Mouse (Mus musculus) heart, adult 8-10 months (tissue): ENCODE data around the gene Ppl. TPM values are rescaled to one million over a fixed set of nuclear protein-coding genes. Genes with fewer than 3 reads are reported as not detected.

ENCODE experiments used
- DNase-seq: peaks from one replicate; pipeline ENCODE4 v3.0.0; 2022; ENCODE audit warnings: low spot score
- total RNA-seq, 4 experiments: library from RNA; stranded (reverse); gene quantifications; 2 replicates each; pipeline ENCODE4 v1.2.4; 2022

Ppl gene
- total RNA-seq, 4 experiments from 2014 or later: 6.3 to 10.6 (median 8.1) TPM

DNA sequence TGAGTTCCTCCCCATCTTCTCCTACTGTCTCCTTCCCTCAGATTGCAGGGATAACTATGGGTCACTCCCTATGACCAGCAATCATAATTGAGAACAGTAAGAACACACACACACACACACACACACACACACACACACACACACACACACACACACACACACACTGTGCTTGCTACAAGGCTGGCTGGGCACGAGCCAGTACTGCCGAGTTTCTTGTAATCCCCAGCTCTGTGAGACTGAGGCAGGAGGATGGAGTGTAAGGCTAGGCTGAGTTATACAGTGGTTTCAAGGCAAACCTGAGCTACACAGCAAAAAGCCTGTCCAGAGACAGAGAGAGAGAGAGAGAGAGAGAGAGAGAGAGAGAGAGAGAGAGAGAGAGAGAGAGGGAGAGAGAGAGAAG lies 2.0 kb downstream of the Ppl start:
- no peak for DNase-seq

DNA sequence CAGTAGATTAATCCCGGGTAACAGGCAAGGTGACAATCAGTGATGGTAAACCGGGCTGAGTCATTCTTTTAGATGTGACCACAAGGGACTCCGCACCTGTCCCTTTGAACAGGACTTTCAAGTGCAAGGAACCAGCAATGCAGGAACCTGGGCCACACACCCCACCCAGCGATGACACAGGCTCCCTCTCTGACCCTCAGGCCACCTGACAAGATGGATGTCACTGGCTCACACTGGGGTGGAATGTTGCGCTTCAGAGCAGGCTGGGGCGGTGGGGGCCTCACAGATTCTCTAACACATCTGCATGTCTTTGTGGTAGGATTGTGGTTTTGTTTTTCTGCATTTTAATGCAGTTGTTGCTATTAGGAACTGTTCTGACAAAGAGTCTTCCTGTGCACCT lies 8.7 kb downstream of the Ppl start:
- DNase-seq: no peak

DNA sequence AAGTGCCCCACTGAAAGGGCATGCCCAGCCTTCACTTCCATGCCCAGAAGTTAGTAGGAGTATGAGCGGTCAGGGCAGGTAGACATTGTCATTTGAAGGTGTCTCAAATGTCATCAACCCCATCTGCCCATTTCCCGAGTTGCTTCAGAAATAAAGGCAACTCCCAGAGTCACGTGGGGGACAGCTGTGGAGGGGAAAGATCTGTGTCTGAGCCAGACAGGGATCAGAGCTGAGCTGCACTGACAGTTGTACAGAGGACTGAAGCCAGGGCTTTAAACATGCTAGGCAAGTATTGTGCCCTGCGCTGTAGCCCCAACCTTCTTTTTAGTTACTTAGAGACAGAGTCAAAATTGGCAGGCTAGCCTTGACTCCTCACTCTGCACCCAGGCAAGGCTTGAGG lies 12.4 kb downstream of the Ppl start:
- no peak for DNase-seq

DNA sequence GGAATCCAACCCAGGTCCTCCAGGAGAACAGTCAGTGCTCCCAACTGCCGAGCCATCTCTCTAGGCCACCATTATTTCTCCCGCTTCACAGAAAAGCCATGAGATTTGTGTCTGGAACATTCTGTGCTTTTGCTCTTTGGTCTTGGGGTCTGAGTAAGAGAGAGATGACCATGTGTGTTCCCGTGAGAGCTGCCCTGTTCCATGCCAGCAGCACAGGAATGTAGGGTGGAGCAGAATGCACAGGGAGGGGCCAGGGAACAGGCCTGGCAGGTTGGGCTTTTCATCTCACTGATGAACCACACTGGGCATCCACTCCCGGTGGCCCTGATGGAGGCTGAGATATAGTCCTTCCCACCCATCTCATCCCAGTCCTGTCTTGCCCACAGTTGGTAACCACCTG lies 12.8 kb downstream of the Ppl start:
- no peak for DNase-seq

DNA sequence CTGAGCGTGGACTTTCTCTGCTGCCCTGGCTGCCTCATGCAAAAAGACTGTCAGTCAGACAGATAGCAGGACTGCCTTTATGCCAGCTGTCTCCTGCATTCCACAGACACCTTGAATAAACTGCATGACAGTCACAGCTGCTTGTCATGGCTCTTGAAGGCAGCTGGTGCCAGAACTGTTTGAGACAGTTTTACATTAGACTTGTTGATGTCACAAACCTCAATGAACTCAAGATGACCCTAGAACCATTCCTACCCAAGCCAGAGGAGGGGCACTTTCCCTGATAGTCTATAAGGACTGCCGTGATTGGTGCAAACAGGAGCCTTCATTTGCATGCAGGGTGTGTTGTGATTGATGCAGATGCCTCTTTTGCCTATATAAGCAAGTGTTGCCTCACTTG lies 18.6 kb downstream of the Ppl start:
- DNase-seq: no peak

DNA sequence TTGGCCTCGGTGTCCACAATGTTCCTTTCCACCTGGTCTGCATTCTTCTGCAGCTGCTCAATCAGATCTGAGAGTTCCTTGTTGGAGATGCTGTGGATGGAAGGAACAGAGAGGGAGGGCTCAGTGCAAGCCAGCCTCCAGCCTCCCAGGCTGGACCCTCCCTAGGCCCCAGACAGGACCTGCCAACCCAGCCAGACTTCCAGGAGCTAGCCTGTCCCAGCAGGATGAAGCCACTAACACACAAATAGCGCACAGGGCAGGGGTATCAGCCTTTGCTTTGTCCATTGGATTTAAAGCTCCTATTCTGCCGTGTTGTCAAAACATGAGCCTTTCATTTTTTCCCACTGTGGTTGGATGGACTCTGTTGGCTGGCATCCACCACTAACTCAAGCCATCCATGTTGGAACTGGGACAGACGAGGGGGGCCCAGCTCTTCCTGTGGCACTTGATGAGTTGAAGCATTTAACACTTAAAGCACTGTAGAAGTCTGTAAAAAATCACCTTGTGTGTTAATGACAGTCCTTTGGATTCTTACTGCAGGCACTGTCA lies 19.1 kb downstream of the Ppl start:
- no peak for DNase-seq

DNA sequence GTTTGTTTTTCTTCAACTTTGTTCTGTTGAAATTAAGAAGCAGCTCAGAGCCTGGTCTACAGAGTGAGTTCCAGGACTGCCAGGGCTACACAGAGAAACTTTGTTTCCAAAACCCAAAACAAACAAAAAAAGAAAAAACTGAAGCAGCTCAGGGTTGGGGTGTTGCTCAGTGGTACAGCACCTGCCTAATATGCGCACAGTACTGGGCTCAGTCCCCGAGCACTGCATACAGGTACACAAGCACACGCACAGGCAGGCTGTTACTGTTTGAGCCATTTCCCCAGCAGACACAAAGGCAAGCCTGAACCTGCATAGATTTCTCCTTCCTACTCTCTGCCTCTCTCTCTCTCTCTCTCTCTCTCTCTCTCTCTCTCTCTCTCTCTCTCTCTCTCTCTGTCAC lies 21.2 kb downstream of the Ppl start:
- DNase-seq: no peak

DNA sequence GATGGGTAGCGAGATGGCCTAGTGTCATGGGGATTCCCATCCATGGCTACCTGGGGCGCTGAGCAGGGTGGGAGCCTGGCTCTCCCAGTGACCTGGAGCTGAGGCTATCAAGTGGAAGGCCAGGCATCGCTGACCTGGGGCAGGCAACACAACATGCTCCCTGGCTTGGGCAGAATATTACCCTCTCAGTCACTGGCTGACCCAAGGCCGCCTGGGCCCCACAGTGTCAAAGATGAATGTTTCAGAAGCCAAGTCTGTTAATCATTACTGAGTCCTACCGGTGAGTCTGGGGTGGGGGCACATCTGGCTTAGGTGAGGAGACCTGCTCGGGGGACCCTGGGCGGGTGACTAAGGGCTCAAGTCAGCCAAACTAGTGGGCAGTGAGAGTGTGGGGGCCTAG lies 22.3 kb downstream of the Ppl start:
- DNase-seq: no peak

DNA sequence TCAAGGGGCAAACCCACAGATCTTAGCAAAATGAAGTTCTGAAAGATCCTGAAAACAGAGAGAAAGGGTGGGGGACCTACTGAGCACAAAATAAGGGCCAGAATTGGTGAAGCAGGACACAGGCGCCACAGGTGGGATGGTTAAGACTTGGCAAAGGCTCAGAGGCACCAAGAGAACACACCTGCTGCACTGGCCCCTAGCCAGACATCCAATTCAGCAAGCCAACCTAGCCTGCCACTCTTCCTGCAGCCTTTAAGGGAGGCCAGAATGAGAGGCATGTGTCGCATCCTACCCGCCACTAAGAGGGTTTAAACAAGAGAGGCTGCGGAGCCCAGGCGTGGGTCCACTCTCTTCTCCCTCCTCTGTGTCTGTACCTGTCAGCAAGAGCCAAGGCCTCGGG lies 31.2 kb downstream of the Ppl start:
- DNase-seq: no peak

DNA sequence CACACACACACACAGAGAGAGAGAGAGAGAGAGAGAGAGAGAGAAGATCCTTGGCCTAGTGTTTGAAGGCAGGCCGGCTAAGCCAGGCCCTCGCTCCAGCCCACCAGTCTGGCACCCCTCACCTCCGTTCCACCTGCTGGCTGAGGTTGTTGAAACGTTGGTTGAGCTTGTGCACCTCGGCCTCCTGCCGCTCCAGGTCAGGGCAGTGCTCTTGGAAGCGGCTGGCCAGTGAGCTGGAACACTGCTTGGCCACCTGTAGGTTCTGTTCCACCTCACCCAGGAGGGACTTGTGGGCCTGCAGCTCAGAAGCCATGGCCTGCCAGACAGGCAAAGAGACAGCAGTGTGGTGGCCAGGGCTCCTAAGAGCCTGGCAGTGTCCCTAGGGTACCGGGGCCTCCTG lies 35.7 kb downstream of the Ppl start:
- DNase-seq: no peak

DNA sequence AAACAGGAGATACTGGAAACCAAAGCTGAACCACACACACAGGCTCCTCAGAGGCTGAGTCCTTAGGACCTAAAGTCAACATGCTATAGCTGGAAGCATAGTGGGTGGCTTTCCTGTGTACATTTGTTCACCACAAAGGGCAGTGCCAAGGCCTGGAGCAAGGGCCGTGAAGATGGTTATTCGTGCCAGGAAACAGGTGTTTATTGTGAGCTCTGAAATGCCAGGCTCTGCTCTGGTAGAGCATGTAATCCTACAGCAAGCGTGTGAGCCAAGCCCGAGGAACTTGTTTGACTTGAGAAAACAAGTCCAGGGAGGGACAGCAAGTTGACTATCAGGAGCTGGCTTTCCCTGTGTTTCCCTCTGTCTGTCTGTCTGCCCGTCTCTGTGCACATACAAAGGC lies 38.9 kb downstream of the Ppl start:
- no peak for DNase-seq

DNA sequence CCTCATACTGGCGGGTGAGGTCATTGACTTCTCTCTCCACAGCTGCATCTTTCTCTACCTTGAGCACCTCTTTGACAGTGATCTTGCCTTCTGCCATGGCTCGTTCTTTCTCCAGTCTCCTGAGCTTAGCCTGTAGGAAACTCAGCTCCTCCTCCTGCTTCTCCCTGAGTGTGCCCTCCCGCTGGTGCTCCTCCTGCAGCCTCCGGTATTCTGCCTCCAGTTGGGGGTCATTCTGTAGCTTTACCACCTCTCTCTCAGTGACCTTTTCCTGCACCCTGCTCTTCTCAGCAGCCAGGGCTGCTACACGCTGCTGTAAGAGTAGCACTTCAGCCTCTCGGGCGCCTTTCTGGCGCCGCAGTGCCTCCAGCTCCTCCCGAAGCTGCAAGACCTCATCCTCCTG lies 43.2 kb downstream of the Ppl start:
- no peak for DNase-seq

DNA sequence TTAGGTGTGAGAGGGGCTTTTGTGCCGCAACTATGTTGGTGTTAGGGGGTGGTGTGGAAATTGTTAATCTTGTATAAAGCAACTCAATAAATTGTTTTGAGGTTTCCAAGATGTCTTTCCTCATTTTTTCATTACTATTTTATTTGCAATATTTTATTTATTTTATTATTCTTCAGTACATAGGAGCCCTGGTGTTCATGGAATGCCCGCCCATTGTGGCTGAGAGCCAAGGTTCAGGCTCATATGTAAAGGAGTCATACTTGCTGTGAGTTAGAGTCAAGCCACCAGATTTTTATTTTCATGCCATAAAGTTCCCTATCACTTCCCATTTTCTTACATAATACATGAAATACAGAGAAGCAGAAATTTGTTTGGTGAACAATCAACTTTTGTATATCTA lies 46.0 kb downstream of the Ppl start:
- no peak for DNase-seq

DNA sequence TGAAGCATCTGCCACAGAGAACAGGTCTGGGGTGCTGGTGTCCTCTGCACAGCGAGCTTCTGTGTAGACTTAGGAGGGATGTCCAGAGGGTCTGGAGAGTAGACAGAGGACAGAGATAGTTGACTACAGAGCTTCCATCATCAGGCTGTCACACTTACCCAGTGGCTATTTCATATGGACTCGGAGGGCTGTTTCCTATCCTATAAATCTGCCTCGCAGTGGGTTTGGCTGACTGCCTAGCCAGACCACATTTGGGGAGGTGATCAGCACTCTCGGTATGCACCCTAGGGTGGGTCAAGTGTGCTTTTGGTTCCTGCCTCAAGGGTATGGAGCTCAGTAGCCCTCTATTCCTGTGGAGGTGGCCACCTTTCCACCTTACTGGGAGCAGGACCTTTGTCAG lies 47.0 kb downstream of the Ppl start:
- DNase-seq: no peak

DNA sequence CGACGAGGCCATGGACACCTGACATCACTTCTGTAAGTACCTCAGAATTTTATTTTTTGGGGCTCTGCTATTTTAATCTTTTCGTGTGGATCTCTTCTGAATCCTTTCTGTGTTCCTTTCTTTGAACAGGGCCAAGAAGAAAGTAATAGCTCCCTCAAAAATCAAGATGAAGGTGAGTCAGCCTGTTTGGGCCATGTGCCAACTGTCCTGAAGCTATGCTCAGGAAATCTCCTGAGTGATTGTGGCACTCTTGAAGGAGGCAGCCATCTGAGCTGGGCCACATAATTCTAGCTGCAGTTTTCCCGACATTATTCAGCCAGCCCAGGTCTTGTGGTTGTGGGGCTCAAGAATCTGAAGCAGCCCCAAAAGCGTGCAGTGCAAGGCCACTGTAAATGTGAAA lies 57.9 kb downstream of the Ppl start:
- no peak for DNase-seq

DNA sequence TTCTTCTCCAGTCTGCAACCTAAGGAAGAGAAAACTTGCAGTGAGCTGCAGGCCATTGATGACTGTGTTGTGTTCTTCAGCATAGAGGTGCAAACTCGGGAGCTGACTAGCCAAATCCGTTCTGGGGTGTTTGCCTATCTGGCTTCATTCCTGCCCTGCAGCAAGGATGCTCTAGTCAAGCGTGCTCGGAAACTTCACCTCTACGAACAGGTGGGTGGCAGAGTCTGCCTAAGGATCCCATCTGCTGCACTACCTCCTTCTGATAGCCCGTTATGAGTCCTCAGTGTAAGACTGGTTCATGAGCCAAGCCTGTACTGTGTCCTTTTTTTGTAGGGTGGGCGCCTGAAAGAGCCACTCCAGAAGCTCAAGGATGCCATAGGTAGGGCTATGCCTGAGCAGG lies 60.2 kb downstream of the Ppl start:
- no peak for DNase-seq

DNA sequence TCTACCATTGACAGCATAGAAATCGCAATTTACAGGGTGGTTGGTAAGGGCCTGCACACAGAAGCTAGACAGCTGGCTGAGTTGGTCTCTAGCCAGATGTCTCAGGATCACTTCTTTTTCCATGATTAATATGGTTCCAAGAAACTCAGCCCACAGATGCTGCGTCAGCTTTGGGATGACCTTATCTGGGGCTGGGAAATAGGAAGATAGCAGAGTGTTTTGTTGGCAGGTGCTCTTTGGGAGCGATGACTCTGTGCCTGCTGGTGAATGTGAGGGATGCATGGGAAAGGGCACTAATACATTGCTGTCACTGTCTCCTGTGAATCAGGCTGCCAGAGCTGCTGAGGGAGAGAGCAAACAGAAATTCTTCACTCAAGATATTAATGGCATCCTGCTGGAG lies 61.9 kb downstream of the Ppl start:
- DNase-seq: peak; percentile 24

DNA sequence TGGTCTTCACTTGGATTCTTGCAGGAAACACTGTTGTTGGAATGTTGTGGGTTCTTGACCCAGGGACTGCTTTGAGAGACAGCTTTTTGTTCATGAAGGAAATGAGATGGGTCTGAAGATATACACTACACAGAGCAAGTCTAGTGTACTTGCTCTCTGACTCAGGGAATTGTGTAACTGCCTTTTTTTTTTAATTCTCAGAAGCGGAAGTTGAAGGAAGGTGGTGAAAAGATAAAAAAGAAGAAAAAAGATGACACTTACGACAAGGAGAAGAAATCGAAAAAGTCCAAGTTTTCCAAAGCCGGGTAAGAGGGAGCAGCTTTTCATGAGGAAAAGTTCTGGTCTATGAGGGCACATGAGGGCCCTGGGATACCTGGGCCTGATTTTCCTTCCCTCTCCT lies 68.7 kb downstream of the Ppl start:
- no peak for DNase-seq

DNA sequence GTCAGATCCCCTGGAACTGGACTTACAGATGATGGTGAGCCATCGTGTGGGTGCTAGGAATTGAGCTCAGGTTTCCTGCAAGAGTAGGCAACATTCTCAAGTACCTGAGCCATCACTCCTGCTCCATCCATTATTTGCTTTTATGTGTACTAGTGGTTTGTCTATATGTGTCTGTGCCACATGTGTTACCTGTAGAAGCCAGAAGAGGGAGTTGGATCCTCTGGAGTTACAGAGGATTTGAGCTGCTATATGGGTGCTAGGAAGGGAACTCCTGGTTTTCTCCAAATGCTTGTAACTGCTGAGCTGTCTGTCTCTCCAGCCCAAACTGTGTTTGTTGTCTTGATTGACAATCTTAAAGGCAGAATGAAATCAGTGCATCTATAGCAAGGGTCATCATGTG lies 74.1 kb downstream of the Ppl start:
- no peak for DNase-seq

DNA sequence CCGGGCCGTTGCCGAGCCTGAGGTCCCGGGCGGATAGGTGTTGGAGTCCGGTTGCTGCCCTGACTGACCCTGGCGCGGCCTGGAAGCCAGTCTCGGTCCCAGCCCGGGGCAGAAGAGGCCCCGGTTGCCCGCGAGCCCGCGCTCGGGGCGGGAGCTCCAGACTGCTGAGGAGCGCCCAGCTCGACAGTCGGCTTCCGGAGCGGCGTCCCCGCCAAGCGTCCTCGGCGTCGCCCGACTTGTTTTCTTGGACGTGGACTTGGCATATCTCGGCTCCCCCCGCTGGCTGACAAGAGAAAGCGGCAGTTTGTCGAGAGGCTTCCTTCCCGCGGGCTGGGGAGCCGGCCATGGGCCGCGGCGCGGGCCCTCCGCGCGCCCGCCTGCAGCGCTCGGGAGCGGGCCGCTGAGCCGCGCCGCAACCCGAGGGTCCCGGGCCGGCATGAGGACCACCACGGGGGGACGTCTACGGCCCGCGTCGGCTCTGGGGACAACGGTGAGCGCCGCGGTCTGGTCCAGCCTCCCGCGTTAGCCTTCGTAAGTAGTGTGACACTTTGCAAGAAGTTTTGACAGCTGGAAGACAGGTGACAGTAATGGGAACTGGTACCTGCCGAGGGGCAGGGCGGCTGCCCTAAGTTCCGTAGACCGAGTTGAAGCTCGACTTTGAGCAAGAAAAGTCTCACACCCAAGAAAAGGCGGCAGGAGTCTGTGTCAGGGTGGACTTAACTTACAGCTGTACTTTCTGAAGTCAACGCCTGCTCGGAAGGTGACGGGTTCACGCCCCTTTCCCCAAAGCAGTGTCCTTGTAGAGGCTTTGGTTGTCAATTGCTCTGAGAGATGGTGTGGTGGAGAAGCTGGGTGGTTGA lies 81.7 kb downstream of the Ppl start:
- DNase-seq: peak; percentile 76

DNA sequence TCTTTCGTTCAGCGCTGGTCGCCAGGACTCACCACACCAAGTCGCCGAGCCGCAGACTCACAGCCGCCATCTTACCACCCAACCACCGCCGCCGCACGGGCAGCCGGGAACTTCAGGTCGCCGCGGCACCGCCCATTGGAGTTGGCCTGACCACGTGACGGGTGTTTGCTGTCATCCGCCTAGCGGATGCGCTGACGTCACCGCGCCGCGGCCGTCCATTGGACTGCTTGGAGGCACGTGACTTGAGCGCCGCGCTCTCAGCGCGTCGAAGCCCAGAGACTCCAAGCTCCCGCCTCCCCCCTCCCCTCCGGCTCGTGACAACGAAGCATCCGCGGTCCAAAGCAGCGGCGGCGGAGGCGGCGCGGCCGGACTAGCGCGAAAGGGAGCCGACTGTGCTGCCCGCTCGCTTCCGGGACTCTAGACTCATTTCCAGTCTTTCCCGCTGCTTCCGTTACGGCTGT lies 82.4 kb downstream of the Ppl start, which contains the start of the genes Glyr1 and Ubn1:
TSS of gene Glyr1 (minus strand) at position 90 of the 461 bp plus-strand sequence.
TSS of gene Ubn1 (plus strand) at position 284 of the 461 bp plus-strand sequence.
- DNase-seq: peak; percentile 98

DNA sequence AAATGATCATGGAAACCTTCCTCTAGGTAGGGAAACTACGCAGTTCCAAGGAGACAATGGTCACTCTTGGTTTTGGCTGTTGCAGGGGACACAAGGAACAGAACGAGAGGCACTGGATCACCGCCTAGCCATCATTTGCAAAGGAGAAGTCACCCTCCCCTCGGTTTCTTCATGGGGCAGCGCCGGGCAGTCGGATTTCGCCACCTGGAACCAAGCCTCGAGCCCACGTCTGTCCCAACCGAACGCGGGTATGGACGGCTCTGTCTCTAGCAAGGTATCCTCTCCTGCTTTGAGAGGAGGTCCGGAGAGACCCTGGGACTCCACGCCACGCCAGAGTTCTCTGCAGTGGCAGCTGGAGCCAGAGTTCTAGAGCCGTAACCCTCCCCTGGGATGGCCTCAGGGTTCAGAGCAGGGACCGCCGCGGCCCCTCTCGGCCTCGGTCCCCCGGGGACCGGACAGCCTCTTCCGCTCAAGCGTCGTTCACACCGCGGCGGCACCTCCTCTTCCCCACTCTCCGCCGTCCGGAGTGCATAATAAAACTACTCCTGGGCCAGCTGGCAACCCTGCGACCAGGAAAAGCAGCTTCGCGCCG lies 82.9 kb downstream of the Ppl start:
- no peak for DNase-seq

DNA sequence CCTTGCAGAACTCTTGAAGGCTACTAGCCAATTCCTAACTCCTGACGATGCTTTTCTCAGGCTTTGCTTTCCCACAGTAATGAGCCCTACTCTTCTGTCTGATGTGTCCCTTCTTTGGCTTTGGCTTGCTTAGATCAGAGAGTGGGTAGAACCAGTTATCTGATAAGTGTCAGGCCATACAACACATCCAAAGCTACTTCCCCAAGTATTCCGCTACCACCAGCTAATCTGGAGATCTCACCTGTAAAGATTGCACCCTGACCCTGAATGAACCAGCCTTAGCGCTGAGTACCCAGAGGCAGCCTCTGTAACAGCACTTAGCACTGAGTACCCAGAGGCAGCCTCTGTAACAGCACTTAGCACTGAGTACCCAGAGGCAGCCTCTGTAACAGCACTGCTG lies 86.9 kb downstream of the Ppl start:
- DNase-seq: no peak
